Mouse (Mus musculus) ovary, postnatal 10 days (tissue): ENCODE results near the gene Sfxn2.
"Not testable (repeated sequence)": the region's sequence is repeated elsewhere in the genome, so short reads cannot be mapped to it uniquely, and the experiment has no call there.

ENCODE experiments used
- DNase-seq: peaks from one replicate; pipeline ENCODE4 v3.0.0; 2022; ENCODE audit warnings: low spot score

Gene Sfxn2

DNA sequence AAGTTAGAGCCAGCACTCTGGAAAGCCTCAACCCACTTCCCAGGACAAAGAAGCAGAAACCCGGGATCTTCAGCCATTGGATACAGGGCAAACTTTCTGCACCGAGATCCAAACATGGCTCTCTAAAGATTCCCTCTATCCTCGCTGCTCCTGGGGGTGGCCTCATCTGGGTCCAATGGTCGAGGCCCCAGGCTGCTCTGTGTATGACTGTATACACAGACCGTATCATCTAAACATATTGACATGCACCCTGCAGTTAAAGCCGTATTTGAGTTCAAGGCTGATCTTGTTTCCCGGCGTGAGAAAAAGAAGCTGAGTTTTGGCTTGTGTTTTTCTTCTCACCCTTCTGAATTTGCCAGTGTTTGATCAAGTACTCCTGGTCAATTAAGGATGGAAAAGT is 30.4 kb upstream of the Sfxn2 start:
- no peak for DNase-seq

GRCm38 (mm10) chr19:46547565-46547964 is 25.6 kb upstream of the Sfxn2 start:
- no peak for DNase-seq

DNA sequence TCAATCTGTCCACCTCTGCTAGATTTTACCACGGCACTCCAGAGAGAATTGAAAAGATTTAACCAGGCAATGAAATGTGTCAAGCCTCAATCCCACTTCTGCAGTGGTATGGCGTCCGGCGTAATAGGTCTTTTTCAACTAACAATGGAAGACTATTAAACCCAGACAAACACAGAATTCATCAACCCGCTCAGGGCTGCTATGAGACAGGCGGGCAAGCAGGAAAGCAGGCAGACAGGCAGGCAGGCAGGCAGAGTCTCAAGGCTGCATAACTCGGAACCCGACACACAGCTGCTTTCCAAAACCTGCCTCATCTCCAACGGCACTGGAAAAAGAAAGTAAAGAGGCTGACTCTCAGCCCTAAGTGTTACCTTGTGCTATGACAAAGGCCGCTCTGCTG is 25.1 kb upstream of the Sfxn2 start:
- no peak for DNase-seq

DNA sequence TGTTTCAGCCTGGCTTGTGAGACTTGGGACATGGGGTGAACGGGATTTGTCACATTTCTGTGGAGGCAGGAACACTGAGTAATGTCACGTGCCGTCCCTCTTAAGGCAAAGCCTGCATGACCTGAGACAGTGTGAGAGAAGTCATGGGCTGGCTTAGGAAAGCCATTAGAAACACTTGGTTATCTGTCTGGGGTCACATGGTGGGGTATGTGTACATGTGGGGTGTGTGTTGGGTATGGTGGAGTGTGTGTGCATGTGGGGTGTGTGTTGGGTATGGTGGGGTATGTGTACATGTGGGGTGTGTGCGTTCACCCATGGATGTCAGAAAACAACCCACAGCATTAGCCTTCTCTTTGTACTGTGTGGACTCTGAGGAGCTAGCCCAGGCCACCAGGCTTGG is 22.8 kb upstream of the Sfxn2 start:
- DNase-seq: no peak

GRCm38 (mm10) chr19:46552496-46552895 is 20.7 kb upstream of the Sfxn2 start:
- no peak for DNase-seq

- DNase-seq: no peak
These were observed 19.6 kb upstream of the Sfxn2 start for GRCm38 (mm10) chr19:46553541-46553955.

- DNase-seq: no peak
These were observed 15.2 kb upstream of the Sfxn2 start for GRCm38 (mm10) chr19:46558009-46558408.

GRCm38 (mm10) chr19:46558631-46559030 is 14.5 kb upstream of the Sfxn2 start:
- DNase-seq: no peak

DNA sequence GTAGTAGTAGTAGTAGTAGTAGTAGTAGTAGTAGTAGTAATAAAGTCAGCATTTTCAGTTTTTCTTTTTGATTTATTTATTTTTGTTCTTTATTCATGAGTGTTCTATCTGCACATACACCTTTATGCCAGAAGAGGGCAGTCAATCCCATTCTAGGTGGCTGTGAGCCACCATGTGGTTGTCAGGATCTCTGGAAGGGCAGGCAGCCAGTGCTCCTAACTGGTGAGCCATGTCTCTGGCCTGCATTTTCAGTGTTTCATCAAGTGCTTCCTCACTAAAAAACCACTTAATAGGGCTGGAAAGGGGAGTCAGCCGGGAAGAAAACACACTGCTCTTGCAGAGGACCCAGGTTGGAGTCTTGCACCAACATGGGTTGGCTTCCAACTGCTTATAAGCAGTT is 11.0 kb upstream of the Sfxn2 start:
- DNase-seq: peak; percentile 14

- no peak for DNase-seq
These were observed 10.3 kb upstream of the Sfxn2 start for GRCm38 (mm10) chr19:46562581-46563515.

DNA sequence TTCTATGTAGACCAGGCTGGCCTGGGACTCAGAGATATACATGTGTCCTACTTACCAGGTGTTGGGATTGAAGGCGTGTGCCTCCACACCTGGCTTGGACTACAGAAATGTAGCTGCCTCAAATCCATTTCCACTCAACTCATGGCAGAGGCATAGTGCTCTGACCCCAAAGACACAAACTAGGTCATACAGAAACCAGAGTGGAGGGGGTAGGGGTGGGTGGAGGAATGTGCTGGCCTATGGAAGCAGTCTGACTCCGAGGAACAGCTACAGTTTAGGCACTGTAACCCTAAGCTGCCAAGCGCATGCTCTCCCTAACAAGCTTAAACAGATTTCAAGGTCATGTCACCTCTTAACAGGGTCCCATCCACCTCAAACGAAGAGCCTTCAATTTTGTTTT is 9.6 kb upstream of the Sfxn2 start:
- no peak for DNase-seq

- no peak for DNase-seq
These were observed 9.1 kb upstream of the Sfxn2 start for GRCm38 (mm10) chr19:46564043-46564462.

DNA sequence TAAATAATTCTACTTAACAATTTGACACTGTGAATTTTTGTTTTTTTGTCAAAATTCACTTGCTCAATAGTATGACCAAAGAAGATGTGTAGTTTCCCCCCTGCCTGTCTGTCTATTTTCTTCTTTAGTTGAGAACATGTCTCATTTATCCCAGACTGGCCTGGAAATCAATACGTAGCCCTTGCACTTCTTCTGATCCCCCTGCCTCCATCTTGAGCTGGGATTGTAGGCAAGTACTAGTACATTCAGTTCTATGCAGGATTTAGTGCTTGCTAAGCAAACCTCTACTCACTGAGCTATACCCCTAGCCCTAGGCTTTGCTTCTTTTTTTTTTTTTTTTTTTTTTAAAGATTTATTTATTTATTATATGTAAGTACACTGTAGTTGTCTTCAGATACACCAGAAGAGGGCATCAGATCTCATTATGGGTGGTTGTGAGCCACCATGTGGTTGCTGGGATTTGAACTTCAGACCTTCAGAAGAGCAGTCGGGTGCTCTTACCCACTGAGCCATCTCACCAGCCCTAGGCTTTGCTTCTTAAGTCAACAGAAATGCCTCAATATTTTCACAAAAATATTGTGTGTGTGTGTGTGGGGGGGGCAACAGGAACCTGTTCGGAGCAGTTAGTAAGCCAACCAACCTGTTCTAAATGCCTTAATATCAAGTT is 1.8 kb upstream of the Sfxn2 start:
- DNase-seq: not testable (repeated sequence)

- no peak for DNase-seq
These were observed 1.3 kb upstream of the Sfxn2 start for GRCm38 (mm10) chr19:46571878-46572244.

DNA sequence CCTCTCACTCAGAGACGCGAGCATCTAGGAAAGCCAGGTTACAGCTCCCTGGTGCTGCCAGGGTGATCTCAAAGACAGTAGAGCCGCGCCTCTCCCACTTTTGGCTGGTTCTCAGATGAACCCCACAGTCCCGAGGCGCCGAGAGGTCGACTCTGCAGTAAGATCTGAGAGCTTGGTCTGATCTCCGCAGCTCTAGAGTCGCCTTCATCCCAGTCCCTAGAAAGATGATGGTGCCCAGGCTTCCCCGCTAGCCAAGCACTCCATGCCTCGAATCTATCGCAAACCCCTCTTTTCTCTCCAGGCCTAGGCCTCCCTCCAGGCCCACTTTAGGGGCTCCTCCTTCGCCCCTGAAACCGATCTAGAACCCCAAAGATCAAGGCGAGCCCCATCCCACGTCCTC is 617 bp upstream of the Sfxn2 start:
- no peak for DNase-seq

DNA sequence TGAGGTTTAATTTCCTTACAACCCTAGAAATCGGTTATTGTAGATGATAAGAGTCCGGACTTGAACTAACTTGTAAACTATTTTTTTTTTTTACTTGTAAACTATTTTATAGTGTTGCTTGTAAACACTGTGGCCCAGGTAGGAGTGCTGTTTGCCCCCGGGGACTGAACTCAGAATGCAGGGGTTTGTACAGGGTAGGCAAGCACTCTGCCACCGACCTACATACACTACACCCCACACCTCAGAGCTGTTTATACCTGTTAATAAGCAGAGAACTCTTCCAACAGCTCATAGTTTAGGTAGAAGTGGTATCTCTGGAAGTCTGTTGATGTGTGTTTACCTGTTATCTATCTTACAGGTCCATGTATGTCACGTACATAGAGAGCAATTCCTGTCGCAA is 825 bp downstream of the Sfxn2 start:
- DNase-seq: no peak

DNA sequence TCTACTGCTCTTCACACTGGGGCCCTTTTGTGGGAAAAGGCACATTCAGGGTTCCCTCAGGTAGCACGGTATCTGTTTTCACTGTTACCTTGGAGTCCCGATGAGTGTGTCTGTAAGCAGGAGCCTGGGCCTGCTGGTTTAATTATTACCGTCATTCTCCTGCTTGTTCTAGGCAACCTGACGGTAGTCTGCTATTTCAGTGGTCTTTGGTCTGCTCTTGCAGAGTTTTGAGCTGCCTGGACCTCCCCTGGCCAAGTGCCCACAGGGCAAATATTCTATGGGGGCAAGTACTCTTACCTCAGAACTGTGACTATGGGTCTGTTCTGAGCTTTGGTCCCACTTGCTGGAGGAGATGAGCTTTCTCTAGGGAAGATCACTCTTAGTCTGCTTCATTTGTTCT is 2.0 kb downstream of the Sfxn2 start:
- no peak for DNase-seq

DNA sequence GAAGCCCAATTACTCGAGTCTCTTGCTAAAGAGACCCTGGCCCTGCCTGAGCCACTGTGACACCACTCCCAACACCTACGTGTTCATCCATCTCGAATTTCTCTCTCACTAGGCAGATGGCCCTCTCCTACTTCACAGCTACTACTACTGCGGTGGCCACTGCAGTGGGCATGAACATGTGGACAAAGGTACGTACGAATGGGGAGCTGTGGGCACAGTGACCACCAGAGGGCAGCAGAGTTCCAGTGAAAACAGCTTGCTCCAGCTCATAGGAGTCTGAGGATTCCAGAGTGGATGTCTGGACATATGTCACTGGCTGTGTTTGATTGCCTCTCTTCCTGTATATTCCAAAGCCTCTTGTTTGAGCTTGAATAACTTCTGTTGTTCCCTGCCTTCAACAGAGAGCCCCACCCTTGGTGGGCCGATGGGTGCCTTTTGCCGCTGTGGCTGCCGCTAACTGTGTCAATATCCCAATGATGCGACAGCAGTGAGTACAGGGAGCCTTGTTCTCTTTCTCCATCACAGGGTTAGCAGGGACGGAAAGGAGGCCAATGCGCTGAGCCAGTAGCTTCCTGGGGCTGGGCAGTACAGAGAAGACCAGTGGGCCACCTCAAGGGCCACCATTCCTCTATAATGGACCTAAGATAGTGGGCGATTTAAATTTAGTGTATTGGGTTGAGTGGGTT is 14.8 kb downstream of the Sfxn2 start:
- DNase-seq: peak; percentile 64

DNA sequence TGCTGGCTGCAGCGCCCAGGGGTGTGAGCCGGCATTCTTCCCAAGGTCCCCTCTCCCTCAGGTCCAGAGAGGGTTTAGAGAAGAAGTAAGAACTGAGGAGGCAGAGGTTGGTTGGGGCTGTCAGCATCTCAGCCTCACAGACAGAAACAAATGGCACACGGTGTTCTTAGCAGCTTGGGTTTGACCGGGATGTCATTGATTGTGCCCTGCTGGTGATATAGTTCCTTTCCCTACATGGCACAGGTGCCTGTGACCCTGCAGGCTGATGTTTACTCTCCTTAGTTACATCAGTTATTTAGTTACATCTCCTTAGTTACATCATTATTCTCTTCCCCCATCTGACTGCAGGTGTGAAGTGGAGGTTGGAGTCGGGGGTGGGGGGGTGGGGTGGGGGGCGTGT is 18.4 kb downstream of the Sfxn2 start:
- DNase-seq: no peak

DNA sequence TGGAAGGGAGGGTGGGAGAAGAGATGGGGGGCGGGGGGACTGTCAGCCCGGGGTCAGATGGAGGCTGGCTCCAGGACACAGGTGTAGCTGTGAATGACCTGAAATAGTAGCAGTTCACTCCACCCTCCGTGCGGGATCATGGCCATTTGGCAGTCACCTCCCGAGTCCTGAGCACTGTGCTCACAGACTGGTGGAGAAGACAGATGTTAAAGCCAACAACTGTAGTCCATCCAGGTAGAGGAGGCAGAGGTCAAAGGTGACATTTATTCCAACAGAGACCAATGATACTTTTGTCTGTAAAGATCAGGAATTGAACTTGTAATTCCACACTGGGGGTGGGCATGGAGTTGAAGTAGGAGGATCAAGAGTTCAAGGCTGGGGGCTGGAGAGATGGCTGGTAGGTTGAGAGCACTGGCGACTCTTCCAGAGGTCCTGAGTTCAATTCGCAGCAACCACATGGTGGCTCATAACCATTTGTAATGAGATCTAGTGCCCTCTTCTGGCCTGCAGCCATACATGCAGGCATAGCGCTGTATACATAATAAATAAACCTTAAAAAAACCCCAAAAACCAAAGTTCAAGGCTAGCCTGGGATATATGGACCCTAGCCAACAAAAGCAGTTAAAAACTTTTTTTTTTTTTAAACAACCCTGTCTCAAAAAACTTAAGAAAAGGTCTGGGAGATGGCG is 19.7 kb downstream of the Sfxn2 start:
- DNase-seq: no peak

- no peak for DNase-seq
These were observed 25.0 kb downstream of the Sfxn2 start for GRCm38 (mm10) chr19:46598187-46598586.

DNA sequence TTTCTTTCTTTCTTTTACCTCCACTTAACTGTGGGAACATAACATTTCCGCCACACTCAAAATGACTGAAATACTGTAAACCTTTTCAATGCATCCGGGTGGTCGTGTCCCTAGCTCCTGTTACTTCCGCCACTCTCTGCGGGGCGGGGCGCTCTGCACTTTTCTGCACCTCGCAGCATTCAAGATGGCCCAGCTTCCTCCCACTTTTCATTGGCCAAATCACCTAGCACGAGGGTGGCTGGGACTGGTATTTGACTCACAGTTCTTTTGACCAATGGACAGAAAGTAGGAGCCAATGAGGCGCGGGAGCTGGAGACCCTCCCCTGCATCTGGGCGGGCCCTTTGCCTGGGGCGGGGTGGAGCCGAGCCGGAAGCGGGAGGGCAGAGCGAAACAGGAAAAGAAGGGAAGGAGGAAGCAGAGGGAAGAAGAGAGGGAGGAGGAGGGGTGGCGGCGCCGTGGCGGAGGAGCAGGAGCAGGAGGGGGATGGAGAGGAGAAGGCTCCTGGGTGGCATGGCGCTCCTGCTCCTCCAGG is 25.6 kb downstream of the Sfxn2 start, which contains the start of gene Wbp1l:
TSS of gene Wbp1l (plus strand) at position 365 of the 533 bp plus-strand sequence.
- peak; percentile 84 for DNase-seq
